Mouse (Mus musculus) lung, postnatal 0 days (tissue): ENCODE results near the gene Immp2l.

Experiments
- CTCF ChIP-seq: IDR thresholded peaks from 2 replicates; pipeline ENCODE4 v1.5.1; 2016; ENCODE audit warnings: antibody characterized with exemption, mild to moderate bottlenecking
- EP300 ChIP-seq: IDR thresholded peaks from 2 replicates; pipeline ENCODE4 v1.6.1; 2016; ENCODE audit warnings: antibody characterized with exemption, mild to moderate bottlenecking, control low read depth

DNA sequence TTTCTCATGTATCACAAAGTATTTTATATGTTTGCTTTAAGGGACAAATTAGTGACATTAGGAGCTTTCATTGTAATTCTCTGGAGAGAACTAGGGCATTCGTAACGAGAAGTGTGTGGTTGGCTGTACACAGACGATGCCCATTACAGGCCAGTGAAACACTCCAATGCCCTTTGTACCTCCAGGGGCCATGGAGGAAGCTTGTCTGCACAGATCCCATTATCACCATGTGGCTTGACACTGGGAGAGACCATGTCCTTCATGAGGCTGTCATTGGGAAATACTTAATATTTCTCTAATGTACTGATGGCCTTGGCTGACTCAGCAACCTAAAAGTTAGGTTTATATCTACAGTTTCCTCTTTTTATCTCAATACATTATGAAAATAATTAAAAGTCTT is 111.0 kb downstream of the Immp2l start:
- TF ChIP-seq CTCF (no peak), EP300 (no peak)
